Mouse (Mus musculus) neural tube, embryonic 11.5 days (tissue): ENCODE measurements around the gene Bcl11b. TPM values are rescaled to one million over a fixed set of nuclear protein-coding genes. Genes with fewer than 3 reads are reported as not detected.

Source experiments
- ATAC-seq: fragments of 200-750 bp; cut with Nextera tagmentation; 2 replicates; pipeline ENCODE4 v1.8.0; 2017; ENCODE audit warnings: moderate number of reproducible peaks, mild to moderate bottlenecking, moderate TSS enrichment, moderate library complexity; ENCODE audit not compliant: insufficient read depth, low FRiP score, low TSS enrichment
- DNase-seq: peaks from one replicate; pipeline ENCODE4 v3.0.0-alpha.2; 2015; ENCODE audit warnings: low spot score
- H3K27ac ChIP-seq: fragments of 300-500 bp; sonication (generic); 2 replicates; pipeline ENCODE4 v1.5.1; 2014; ENCODE audit warnings: low read depth, mild to moderate bottlenecking, low read length
- H3K27me3 ChIP-seq: fragments of 300-500 bp; sonication (generic); 2 replicates; pipeline ENCODE4 v1.6.1; 2014; ENCODE audit warnings: mild to moderate bottlenecking, low read length, mixed read lengths; ENCODE audit not compliant: control insufficient read depth, insufficient read depth
- H3K36me3 ChIP-seq: fragments of 300-500 bp; sonication (generic); 2 replicates; pipeline ENCODE4 v1.6.1; 2014; ENCODE audit warnings: mild to moderate bottlenecking, low read length, moderate library complexity, mixed read lengths; ENCODE audit not compliant: control insufficient read depth, insufficient read depth
- H3K4me1 ChIP-seq: fragments of 300-500 bp; sonication (generic); 2 replicates; pipeline ENCODE4 v1.6.1; 2014; ENCODE audit warnings: low read length, mixed read lengths; ENCODE audit not compliant: control insufficient read depth, insufficient read depth
- H3K4me2 ChIP-seq: fragments of 300-500 bp; sonication (generic); 2 replicates; pipeline ENCODE4 v1.6.1; 2014; ENCODE audit warnings: low read depth, mild to moderate bottlenecking, moderate library complexity
- H3K4me3 ChIP-seq: fragments of 300-500 bp; sonication (generic); 2 replicates; pipeline ENCODE4 v1.5.1; 2014; ENCODE audit warnings: low read depth, low read length
- H3K9ac ChIP-seq: fragments of 300-500 bp; sonication (generic); 2 replicates; pipeline ENCODE4 v1.6.1; 2014; ENCODE audit warnings: mild to moderate bottlenecking, low read length
- H3K9me3 ChIP-seq: fragments of 300-500 bp; sonication (generic); 2 replicates; pipeline ENCODE4 v1.6.1; 2016; ENCODE audit warnings: low read length; ENCODE audit not compliant: control insufficient read depth
- WGBS: fragments of 180-500 bp; shearing (Covaris S2); extraction: QIAGEN DNeasy Blood & Tissue Kit; methylation state at CpG from one replicate; pipeline ENCODE4 v1.1.7; 2014; 5-methylcytosine and 5-hydroxymethylcytosine counted together
- polyA plus RNA-seq: library from polyadenylated mRNA; unstranded; fragments of >200 nt; fragmentation: Nextera tagmentation; extraction: Ambion mirVana; gene quantifications from 2 replicates; pipeline ENCODE4 v1.2.1, GENCODE M21; 2014

The Bcl11b gene
- polyA plus RNA-seq, 1 experiment from 2014 or later, result 9.4 TPM

DNA sequence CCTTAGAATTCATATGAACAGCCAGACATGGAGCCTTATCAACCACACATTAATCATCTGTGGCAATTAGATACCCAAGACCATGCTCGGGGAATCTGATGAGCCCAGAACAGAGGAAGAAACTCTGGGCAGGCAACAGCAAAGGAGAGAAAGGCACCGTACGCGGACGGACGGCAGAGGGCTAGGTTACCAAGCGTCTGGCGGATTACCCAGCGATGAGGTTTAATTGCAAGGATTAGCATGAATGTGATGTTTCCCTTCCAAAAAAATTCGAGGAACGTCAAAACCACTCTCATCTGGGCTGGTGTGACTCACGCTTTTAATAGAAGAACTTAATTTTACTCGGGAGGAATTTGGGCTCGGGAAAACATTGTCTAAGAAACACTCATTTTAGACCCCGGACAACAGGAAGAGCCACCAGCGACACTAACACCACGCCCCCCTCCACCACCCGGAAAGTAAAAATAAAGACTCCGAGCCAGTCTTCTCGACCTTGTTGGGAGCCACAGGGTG, 52.7 kb downstream of the Bcl11b start:
- no peaks in the 10 kb centered on the region for H3K27me3 ChIP-seq
- H3K4me1 ChIP-seq, result peaks cover 10% of the 10 kb centered on the region; the same call in 1 of the 2 replicates
- no peak overlapping the region for H3K4me3 ChIP-seq
- ATAC-seq (no peak), DNase-seq (no peak)
- no peak overlapping the region for H3K9ac ChIP-seq
- H3K9me3 ChIP-seq, result no peaks in the 10 kb centered on the region
- H3K4me2 ChIP-seq, result no peak overlapping the region
- 78% methylated on average over 20 of the region's 20 CpGs for WGBS
- H3K27ac ChIP-seq, result no peak overlapping the region
- no peaks in the 10 kb centered on the region for H3K36me3 ChIP-seq

- Histone ChIP-seq H3K4me2 (no peak overlapping the region), H3K9ac (no peak overlapping the region), H3K27me3 (no peaks in the 10 kb centered on the region), H3K27ac (no peak overlapping the region), H3K4me3 (no peak overlapping the region), H3K36me3 (no peaks in the 10 kb centered on the region), H3K4me1 (peaks cover 10% of the 10 kb centered on the region; the same call in 1 of the 2 replicates), H3K9me3 (no peaks in the 10 kb centered on the region)
- DNase-seq (no peak), ATAC-seq (no peak)
- WGBS, result 91% methylated on average over 10 of the region's 10 CpGs
Measured at GRCm38 (mm10) chr12:107949416-107949815, 54.0 kb downstream of the Bcl11b start.

- H3K27ac ChIP-seq, result no peak overlapping the region
- DNase-seq (no peak), ATAC-seq (no peak)
- H3K9me3 ChIP-seq, result no peaks in the 10 kb centered on the region
- H3K36me3 ChIP-seq, result no peaks in the 10 kb centered on the region
- H3K9ac ChIP-seq, result no peak overlapping the region
- 81% methylated on average over 7 of the region's 7 CpGs for WGBS
- no peak overlapping the region for H3K4me2 ChIP-seq
- no peak overlapping the region for H3K4me3 ChIP-seq
- H3K4me1 ChIP-seq, result peaks cover 3% of the 10 kb centered on the region
- no peaks in the 10 kb centered on the region for H3K27me3 ChIP-seq
Measured at GRCm38 (mm10) chr12:107942100-107942499, 61.3 kb downstream of the Bcl11b start.

GRCm38 (mm10) chr12:107940774-107941173, 62.6 kb downstream of the Bcl11b start:
- H3K9me3 ChIP-seq, result no peaks in the 10 kb centered on the region
- H3K36me3 ChIP-seq, result no peaks in the 10 kb centered on the region
- H3K4me3 ChIP-seq, result no peak overlapping the region
- no peak for ATAC-seq
- no peak overlapping the region for H3K27ac ChIP-seq
- H3K27me3 ChIP-seq, result no peaks in the 10 kb centered on the region
- H3K4me2 ChIP-seq, result no peak overlapping the region
- 86% methylated on average over 9 of the region's 9 CpGs for WGBS
- H3K9ac ChIP-seq, result no peak overlapping the region
- peaks cover 6% of the 10 kb centered on the region for H3K4me1 ChIP-seq
- no peak for DNase-seq

GRCm38 (mm10) chr12:107939177-107939576, 64.2 kb downstream of the Bcl11b start:
- Histone ChIP-seq H3K4me2 (no peak overlapping the region), H3K4me3 (no peak overlapping the region), H3K27ac (no peak overlapping the region), H3K9ac (no peak overlapping the region), H3K9me3 (no peaks in the 10 kb centered on the region), H3K4me1 (peaks cover 13% of the 10 kb centered on the region), H3K27me3 (no peaks in the 10 kb centered on the region), H3K36me3 (no peaks in the 10 kb centered on the region)
- ATAC-seq, result no peak
- 82% methylated on average over 4 of the region's 4 CpGs for WGBS
- no peak for DNase-seq

DNA sequence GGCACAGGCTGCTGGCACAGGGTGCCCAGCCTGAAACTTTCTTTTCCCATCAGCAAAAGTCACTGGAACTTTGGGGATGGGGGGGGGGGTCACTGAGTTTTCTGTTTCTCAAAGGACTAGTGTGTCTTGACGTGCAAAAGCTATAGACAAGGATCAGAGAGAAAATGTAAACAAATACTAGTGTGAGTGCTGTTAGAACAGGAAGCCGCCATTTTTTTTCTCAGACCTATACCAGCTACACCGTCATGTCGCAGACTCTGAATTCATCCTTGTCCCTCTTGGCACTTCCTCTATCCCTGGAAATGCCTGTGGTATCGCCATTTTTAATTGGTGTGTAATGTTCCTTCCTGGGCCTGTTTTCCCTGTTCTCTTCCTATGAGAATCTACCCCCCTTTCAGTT, 66.4 kb downstream of the Bcl11b start:
- H3K9ac ChIP-seq, result no peak overlapping the region
- H3K27me3 ChIP-seq, result no peaks in the 10 kb centered on the region
- WGBS, result 94% methylated on average over 5 of the region's 5 CpGs
- H3K4me1 ChIP-seq, result peaks cover 16% of the 10 kb centered on the region
- ATAC-seq (no peak), DNase-seq (no peak)
- H3K9me3 ChIP-seq, result no peaks in the 10 kb centered on the region
- no peak overlapping the region for H3K4me3 ChIP-seq
- H3K36me3 ChIP-seq, result no peaks in the 10 kb centered on the region
- no peak overlapping the region for H3K4me2 ChIP-seq
- H3K27ac ChIP-seq, result no peak overlapping the region

DNA sequence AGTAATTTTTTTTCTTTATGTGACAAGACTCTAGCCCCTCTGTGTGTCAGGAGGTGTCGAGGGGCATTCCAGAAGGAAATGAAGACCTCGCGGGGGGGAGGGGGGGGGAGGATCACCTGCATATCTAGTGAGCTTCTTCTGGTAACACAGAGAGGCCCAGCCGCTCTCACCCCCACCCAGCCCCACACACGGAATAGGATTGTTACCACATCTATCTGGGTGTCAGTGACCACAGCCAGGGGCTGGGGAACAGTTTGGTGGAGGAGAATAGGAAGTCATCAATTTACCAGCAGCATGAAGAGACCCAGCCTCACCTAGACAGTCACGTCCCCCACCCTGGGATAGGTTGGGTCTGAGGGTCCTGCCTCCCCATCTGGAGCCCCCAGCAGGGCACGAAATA, 67.0 kb downstream of the Bcl11b start:
- DNase-seq, result no peak
- Histone ChIP-seq H3K27ac (no peak overlapping the region), H3K9ac (no peak overlapping the region), H3K4me2 (no peak overlapping the region), H3K36me3 (no peaks in the 10 kb centered on the region), H3K4me1 (peaks cover 16% of the 10 kb centered on the region), H3K9me3 (no peaks in the 10 kb centered on the region), H3K4me3 (no peak overlapping the region), H3K27me3 (no peaks in the 10 kb centered on the region)
- WGBS, result 75% methylated on average over 7 of the region's 7 CpGs
- no peak for ATAC-seq

GRCm38 (mm10) chr12:107934831-107935437, 68.5 kb downstream of the Bcl11b start:
- Histone ChIP-seq H3K4me2 (no peak overlapping the region), H3K4me1 (peaks cover 23% of the 10 kb centered on the region), H3K4me3 (no peak overlapping the region), H3K27ac (no peak overlapping the region), H3K27me3 (no peaks in the 10 kb centered on the region), H3K9ac (no peak overlapping the region), H3K9me3 (no peaks in the 10 kb centered on the region), H3K36me3 (no peaks in the 10 kb centered on the region)
- DNase-seq (no peak), ATAC-seq (peak; percentile 42)
- 77% methylated on average over 17 of the region's 19 CpGs for WGBS

- Histone ChIP-seq H3K27ac (no peak overlapping the region), H3K36me3 (no peaks in the 10 kb centered on the region), H3K4me1 (peaks cover 34% of the 10 kb centered on the region), H3K9ac (no peak overlapping the region), H3K9me3 (no peaks in the 10 kb centered on the region), H3K4me3 (no peak overlapping the region), H3K27me3 (no peaks in the 10 kb centered on the region), H3K4me2 (no peak overlapping the region)
- DNase-seq (no peak), ATAC-seq (no peak)
- 62% methylated on average over 12 of the region's 12 CpGs for WGBS
Measured at GRCm38 (mm10) chr12:107932140-107932539, 71.3 kb downstream of the Bcl11b start.
